Mouse (Mus musculus): Measurements from ENCODE around the gene Zfp820.
"Not testable (repeated sequence)": the region's sequence is repeated elsewhere in the genome, so short reads cannot be mapped to it uniquely, and the experiment has no call there.

The Zfp820 gene

GRCm38 (mm10) chr17:21845545-21846321 is at the start of gene Zfp820:
TSS of gene Zfp820 (minus strand) at chr17:21845772.
- peak; percentile 48 for DNase-seq (ENCODE audit: low read depth, low spot score)

GRCm38 (mm10) chr17:21871256-21871655 is 25.7 kb upstream of the Zfp820 start:
- no peak for DNase-seq (ENCODE audit: low read depth, low spot score)

GRCm38 (mm10) chr17:21846322-21846582 is 680 bp upstream of the Zfp820 start:
- not testable (repeated sequence) for DNase-seq (ENCODE audit: low read depth, low spot score)

- DNase-seq (ENCODE audit: low read depth, low spot score): no peak
Measured at GRCm38 (mm10) chr17:21838510-21838909, 7.1 kb downstream of the Zfp820 start.

GRCm38 (mm10) chr17:21801373-21801772 is 44.2 kb downstream of the Zfp820 start:
- not testable (repeated sequence) for DNase-seq (ENCODE audit: low read depth, low spot score)

- DNase-seq (ENCODE audit: low read depth, low spot score): no peak
Measured at GRCm38 (mm10) chr17:21792256-21792655, 53.3 kb downstream of the Zfp820 start.

- DNase-seq (ENCODE audit: low read depth, low spot score): no peak
Measured at GRCm38 (mm10) chr17:21770336-21770735, 75.2 kb downstream of the Zfp820 start.
